Mouse (Mus musculus): ENCODE data around the gene Fmo2. TPM values are rescaled to one million over a fixed set of nuclear protein-coding genes. Genes with fewer than 3 reads are reported as not detected.

The Fmo2 gene
- polyA plus RNA-seq, 1 experiment from 2014 or later = 0.55 TPM

DNA sequence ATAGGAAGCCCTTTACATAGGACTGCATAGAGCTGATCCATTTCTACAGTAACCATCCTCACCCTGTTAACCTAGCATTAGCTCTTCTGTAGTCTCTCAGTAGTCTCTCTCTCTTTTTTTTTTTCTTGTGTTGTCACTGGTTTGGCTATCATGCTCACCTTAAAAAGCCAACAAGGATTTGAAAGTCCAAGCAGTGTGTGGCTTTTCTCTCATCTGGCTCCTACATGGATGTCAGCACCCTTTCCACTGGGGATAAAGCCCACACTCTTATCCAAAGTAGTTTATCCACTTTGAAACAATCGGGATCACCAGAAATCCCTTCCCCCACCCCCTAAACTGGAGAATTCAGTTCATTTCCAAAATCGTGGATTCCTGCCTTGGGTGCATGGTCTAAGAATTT, 32.1 kb upstream of the Fmo2 start:
- ATAC-seq (no peak), DNase-seq (no peak)
- Histone ChIP-seq H3K27me3 (ENCODE audit: insufficient read depth, low read length) (no peaks in the 10 kb centered on the region), H3K36me3 (replicated peaks; ENCODE audit: insufficient read depth, low read length) (no peaks in the 10 kb centered on the region), H3K4me3 (ENCODE audit: low read depth, low read length) (no peak overlapping the region), H3K9me3 (ENCODE audit: low read length) (no peaks in the 10 kb centered on the region), H3K4me2 (ENCODE audit: low read depth, low read length) (no peak overlapping the region), H3K27ac (ENCODE audit: low read depth) (no peak overlapping the region), H3K9ac (replicated peaks) (no peak overlapping the region), H3K4me1 (ENCODE audit: insufficient read depth) (no peaks in the 10 kb centered on the region)
- TF ChIP-seq CTCF (IDR thresholded peaks at IDR 0.05; ENCODE audit: low read depth) (no peak), EP300 (IDR thresholded peaks at IDR 0.05; ENCODE audit: low read depth) (no peak)
- WGBS (ENCODE audit: insufficient replicate concordance) = 62% methylated on average over 2 of the region's 2 CpGs

DNA sequence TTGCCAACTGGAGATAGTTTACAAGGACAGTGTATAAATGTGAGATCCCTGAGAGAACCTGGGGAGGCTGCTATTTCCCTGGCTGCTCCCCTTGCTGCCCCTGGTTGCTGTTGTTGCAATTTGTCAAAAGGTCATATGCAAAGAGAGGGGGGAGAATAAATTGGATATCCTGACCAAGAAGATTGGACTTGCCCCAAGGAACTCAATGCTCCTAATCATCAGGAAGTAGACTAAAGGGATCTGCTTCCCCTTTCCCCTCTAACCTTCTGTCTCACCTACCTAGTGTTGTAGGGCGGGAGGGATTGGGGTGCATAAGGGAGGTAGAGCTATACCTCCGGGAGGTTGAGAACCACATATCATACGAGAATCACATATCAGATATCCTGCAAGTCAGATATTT, 30.6 kb upstream of the Fmo2 start:
- TF ChIP-seq EP300 (IDR thresholded peaks at IDR 0.05; ENCODE audit: low read depth) = no peak
- TF ChIP-seq CTCF (IDR thresholded peaks at IDR 0.05; ENCODE audit: low read depth) = no peak
- H3K4me2 ChIP-seq (ENCODE audit: low read depth, low read length) = no peak overlapping the region
- no peak overlapping the region for H3K27ac ChIP-seq (ENCODE audit: low read depth)
- no peak overlapping the region for H3K9ac ChIP-seq (replicated peaks)
- ATAC-seq (no peak), DNase-seq (no peak)
- no peaks in the 10 kb centered on the region for H3K4me1 ChIP-seq (ENCODE audit: insufficient read depth)
- no peaks in the 10 kb centered on the region for H3K27me3 ChIP-seq (ENCODE audit: insufficient read depth, low read length)
- 63% methylated on average over 3 of the region's 3 CpGs for WGBS (ENCODE audit: insufficient replicate concordance)
- no peaks in the 10 kb centered on the region for H3K9me3 ChIP-seq (ENCODE audit: low read length)
- H3K4me3 ChIP-seq (ENCODE audit: low read depth, low read length) = no peak overlapping the region
- no peaks in the 10 kb centered on the region for H3K36me3 ChIP-seq (replicated peaks; ENCODE audit: insufficient read depth, low read length)

DNA sequence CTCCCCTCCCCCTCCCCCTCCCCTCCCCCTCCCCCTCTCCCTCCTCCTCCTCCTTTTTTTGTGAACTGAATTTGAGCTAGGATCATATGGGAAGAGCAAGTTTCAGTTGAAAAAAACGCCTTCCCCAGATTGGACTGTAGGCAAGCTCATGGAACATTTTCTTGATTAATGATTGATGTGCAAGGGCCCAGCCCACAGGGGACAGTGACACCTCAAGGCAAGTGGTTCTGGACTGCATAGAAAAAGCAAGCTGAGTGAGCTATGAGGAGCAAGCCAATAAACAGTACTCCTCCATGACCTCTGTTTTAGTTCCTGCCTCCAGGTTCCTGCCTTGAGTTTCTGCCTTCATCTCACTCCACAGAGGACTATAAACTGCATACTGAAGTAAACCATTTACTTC, 26.6 kb upstream of the Fmo2 start:
- Histone ChIP-seq H3K4me3 (ENCODE audit: low read depth, low read length) (no peak overlapping the region), H3K36me3 (replicated peaks; ENCODE audit: insufficient read depth, low read length) (no peaks in the 10 kb centered on the region), H3K9ac (replicated peaks) (no peak overlapping the region), H3K27ac (ENCODE audit: low read depth) (no peak overlapping the region), H3K4me1 (ENCODE audit: insufficient read depth) (no peaks in the 10 kb centered on the region), H3K4me2 (ENCODE audit: low read depth, low read length) (no peak overlapping the region), H3K9me3 (ENCODE audit: low read length) (no peaks in the 10 kb centered on the region), H3K27me3 (ENCODE audit: insufficient read depth, low read length) (no peaks in the 10 kb centered on the region)
- 67% methylated on average over 1 of the region's 1 CpGs for WGBS (ENCODE audit: insufficient replicate concordance)
- TF ChIP-seq EP300 (IDR thresholded peaks at IDR 0.05; ENCODE audit: low read depth) = no peak
- TF ChIP-seq CTCF (IDR thresholded peaks at IDR 0.05; ENCODE audit: low read depth) = no peak
- ATAC-seq (no peak), DNase-seq (no peak)

DNA sequence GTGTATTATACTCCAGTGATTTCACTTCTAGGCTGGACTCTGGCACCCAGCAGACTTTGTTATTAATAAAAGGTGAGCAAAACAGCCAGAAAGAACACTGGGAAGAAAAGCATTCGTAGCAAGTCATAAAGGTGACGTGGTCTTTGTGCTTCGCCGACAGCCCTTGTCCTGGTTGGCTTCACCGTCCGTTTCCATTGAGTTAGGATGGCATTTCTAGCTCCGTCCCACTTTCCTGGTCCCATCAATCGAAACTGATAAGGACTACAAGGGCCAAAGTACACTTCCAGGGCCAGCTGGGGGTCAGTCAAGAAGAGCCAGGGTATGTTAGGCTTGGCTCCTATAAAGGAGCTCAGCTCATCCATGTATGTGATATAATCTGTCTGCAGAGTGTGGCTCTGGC, 18.1 kb upstream of the Fmo2 start:
- Histone ChIP-seq H3K9ac (replicated peaks) (no peak overlapping the region), H3K27me3 (ENCODE audit: insufficient read depth, low read length) (no peaks in the 10 kb centered on the region), H3K9me3 (ENCODE audit: low read length) (no peaks in the 10 kb centered on the region), H3K4me2 (ENCODE audit: low read depth, low read length) (no peak overlapping the region), H3K4me1 (ENCODE audit: insufficient read depth) (no peaks in the 10 kb centered on the region), H3K27ac (ENCODE audit: low read depth) (no peak overlapping the region), H3K36me3 (replicated peaks; ENCODE audit: insufficient read depth, low read length) (no peaks in the 10 kb centered on the region), H3K4me3 (ENCODE audit: low read depth, low read length) (no peak overlapping the region)
- no peak for ATAC-seq
- no peak for DNase-seq
- TF ChIP-seq CTCF (IDR thresholded peaks at IDR 0.05; ENCODE audit: low read depth) (no peak), EP300 (IDR thresholded peaks at IDR 0.05; ENCODE audit: low read depth) (no peak)
- 73% methylated on average over 8 of the region's 8 CpGs for WGBS (ENCODE audit: insufficient replicate concordance)

DNA sequence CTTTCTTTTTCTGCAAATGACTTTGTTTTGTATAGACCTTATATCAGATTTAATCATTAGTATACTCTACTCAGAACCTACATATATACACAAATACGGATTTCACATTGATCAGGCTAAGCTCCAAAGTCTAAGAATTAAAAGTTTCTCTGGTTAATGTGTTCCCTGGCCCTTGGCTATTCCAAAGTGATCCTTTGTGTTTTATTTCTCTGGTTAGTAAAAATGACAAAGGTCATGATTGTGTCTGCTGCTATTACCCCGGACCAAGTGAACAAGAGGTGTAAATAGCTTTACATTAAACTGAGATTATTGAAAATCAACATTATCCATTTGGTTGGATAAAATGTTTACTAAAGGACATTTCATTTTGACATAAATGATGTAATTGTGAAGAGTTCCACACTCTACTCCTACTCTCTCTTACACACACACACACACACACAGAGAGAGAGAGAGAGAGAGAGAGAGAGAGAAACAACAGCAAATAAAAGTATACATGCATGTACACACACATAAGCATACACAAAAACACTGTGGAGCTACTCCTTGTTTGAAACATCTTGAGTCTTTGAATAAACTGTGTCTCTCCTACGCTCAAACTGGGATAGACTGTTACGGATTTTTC, 16.5 kb upstream of the Fmo2 start:
- H3K27ac ChIP-seq (ENCODE audit: low read depth) = no peak overlapping the region
- TF ChIP-seq CTCF (IDR thresholded peaks at IDR 0.05; ENCODE audit: low read depth) = no peak
- no peak for TF ChIP-seq EP300 (IDR thresholded peaks at IDR 0.05; ENCODE audit: low read depth)
- no peaks in the 10 kb centered on the region for H3K9me3 ChIP-seq (ENCODE audit: low read length)
- no peaks in the 10 kb centered on the region for H3K27me3 ChIP-seq (ENCODE audit: insufficient read depth, low read length)
- WGBS (ENCODE audit: insufficient replicate concordance) = 75% methylated on average over 4 of the region's 4 CpGs
- ATAC-seq (no peak), DNase-seq (no peak)
- no peaks in the 10 kb centered on the region for H3K36me3 ChIP-seq (replicated peaks; ENCODE audit: insufficient read depth, low read length)
- no peak overlapping the region for H3K4me3 ChIP-seq (ENCODE audit: low read depth, low read length)
- H3K4me2 ChIP-seq (ENCODE audit: low read depth, low read length) = no peak overlapping the region
- H3K9ac ChIP-seq (replicated peaks) = no peak overlapping the region
- H3K4me1 ChIP-seq (ENCODE audit: insufficient read depth) = no peaks in the 10 kb centered on the region

DNA sequence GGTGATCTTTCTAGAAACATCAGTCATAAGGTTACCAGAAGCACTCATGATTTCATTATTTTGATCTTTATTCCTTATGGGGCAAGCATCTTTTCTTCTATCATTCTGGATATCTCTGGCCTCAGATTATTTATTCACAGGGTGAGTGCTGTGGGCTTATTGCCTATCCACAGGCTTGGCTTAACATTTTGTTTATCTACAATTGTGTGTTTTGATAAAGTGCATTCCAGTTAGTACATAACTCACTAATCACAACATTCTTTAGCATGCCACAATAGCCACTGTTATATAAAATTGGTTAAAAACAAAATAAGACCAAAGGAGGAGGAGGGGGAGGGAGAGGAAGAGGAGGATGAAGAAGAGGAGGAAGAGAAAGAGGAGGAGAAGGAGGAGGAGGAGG, 13.6 kb upstream of the Fmo2 start:
- no peaks in the 10 kb centered on the region for H3K9me3 ChIP-seq (ENCODE audit: low read length)
- DNase-seq (no peak), ATAC-seq (no peak)
- no peak for TF ChIP-seq CTCF (IDR thresholded peaks at IDR 0.05; ENCODE audit: low read depth)
- no peak for TF ChIP-seq EP300 (IDR thresholded peaks at IDR 0.05; ENCODE audit: low read depth)
- no peak overlapping the region for H3K4me3 ChIP-seq (ENCODE audit: low read depth, low read length)
- H3K9ac ChIP-seq (replicated peaks) = no peak overlapping the region
- H3K4me2 ChIP-seq (ENCODE audit: low read depth, low read length) = no peak overlapping the region
- H3K36me3 ChIP-seq (replicated peaks; ENCODE audit: insufficient read depth, low read length) = no peaks in the 10 kb centered on the region
- H3K4me1 ChIP-seq (ENCODE audit: insufficient read depth) = no peaks in the 10 kb centered on the region
- H3K27ac ChIP-seq (ENCODE audit: low read depth) = no peak overlapping the region
- no peaks in the 10 kb centered on the region for H3K27me3 ChIP-seq (ENCODE audit: insufficient read depth, low read length)

DNA sequence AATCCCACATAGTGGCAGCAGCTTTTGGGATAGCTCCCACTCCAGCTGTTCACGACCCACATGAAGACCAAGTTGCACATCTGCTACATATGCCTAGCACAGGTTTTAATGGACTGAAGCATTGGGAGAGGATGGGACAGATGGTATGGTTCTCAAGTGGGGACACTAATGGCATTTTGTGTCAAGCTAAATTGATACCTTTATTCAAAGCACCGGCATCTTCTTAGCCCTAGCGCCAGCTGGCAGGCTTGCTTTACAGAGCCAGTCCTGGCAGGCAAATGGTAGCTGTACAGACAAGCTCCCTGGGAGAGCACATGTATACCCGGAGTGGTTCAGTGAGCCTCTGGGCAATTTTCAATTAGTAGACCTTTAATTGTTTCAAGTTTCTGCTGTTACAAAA, 3.4 kb upstream of the Fmo2 start:
- no peak for DNase-seq
- ATAC-seq = no peak
- TF ChIP-seq CTCF (IDR thresholded peaks at IDR 0.05; ENCODE audit: low read depth) (no peak), EP300 (IDR thresholded peaks at IDR 0.05; ENCODE audit: low read depth) (no peak)
- 83% methylated on average over 4 of the region's 4 CpGs for WGBS (ENCODE audit: insufficient replicate concordance)
- Histone ChIP-seq H3K4me3 (ENCODE audit: low read depth, low read length) (no peak overlapping the region), H3K27ac (ENCODE audit: low read depth) (no peak overlapping the region), H3K4me1 (ENCODE audit: insufficient read depth) (peaks cover 3% of the 10 kb centered on the region; the same call in 1 of the 2 replicates), H3K9me3 (ENCODE audit: low read length) (no peaks in the 10 kb centered on the region), H3K27me3 (ENCODE audit: insufficient read depth, low read length) (no peaks in the 10 kb centered on the region), H3K36me3 (replicated peaks; ENCODE audit: insufficient read depth, low read length) (no peaks in the 10 kb centered on the region), H3K9ac (replicated peaks) (no peak overlapping the region), H3K4me2 (ENCODE audit: low read depth, low read length) (no peak overlapping the region)
